Mouse (Mus musculus): ENCODE measurements around the gene Gm28038. TPM values are rescaled to one million over a fixed set of nuclear protein-coding genes. Genes with fewer than 3 reads are reported as not detected.

Gene Gm28038
- polyA plus RNA-seq, 1 experiment = not detected

DNA sequence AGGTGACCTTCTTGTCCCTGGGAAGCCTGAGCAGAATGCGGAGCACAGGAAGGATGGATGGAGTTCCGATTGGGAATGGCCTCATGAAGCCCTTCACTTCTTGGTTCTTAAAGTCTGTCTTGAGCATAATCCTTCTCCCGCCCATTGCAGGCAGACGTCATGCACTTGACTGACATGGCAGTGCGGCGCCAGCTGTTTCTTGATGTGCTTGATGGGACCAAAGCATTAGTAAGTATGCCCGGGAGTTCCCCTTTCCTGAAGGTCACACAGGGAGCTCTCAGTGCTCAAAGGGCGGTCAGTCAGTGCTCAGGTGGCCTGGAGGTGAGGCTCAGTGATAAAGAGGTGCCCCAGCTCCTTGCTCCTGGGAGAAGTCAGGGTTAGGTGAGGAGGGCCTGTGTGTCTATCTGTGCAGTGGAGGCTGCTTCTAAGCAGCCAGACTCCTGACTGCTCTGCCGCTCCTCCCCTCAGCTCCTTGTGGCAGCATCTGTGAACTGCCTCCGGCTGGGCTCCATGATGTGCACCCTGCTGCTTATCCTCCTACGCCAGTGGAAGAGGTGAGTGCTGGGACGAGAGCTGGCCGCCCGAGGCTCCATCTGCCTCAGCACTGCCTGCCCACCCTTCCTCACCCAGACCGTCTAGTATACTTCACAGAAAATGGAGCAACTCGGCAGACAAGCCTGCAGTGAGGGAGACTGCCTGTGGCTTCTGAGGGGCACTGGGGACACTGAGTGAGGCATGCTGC lies 55.5 kb downstream of the Gm28038 start:
- TF ChIP-seq CTCF (IDR thresholded peaks at IDR 0.05; ENCODE audit: control insufficient read depth, insufficient read depth, low read length) = no peak
- TF ChIP-seq POLR2A (IDR thresholded peaks at IDR 0.05; ENCODE audit: borderline replicate concordance, control insufficient read depth, low read depth, low read length) = no peak
- WGBS = 92% methylated on average over 16 of the region's 16 CpGs
- Histone ChIP-seq H3K27ac (ENCODE audit: control insufficient read depth, insufficient read depth, low read depth, low read length, poor library complexity) (no peak overlapping the region), H3K4me1 (ENCODE audit: control insufficient read depth, insufficient read depth, low read length) (no peaks in the 10 kb centered on the region), H3K4me3 (replicated peaks; ENCODE audit: control insufficient read depth, low read depth, low read length) (no peak overlapping the region)

DNA sequence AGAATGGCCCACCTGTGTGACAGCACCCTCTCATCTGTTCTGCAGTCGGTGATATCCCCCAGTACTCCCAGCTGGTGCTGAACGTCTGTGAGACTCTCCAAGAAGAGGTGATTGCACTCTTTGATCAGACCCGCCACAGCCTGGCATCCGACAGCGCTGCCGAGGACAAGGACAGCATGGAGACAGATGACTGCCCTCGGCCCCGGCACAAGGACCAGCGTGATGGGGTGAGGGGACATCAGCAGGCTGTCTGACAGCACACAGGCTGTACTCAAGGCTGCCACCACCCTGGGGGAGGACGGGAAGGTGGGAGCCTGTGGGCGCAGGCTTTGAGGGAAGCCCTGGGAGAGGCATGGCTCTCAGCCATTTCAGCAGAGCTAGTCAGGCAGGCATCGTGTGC lies 56.3 kb downstream of the Gm28038 start:
- WGBS = 89% methylated on average over 12 of the region's 12 CpGs
- H3K4me3 ChIP-seq (replicated peaks; ENCODE audit: control insufficient read depth, low read depth, low read length) = no peak overlapping the region
- H3K4me1 ChIP-seq (ENCODE audit: control insufficient read depth, insufficient read depth, low read length) = no peaks in the 10 kb centered on the region
- TF ChIP-seq POLR2A (IDR thresholded peaks at IDR 0.05; ENCODE audit: borderline replicate concordance, control insufficient read depth, low read depth, low read length) = no peak
- no peak for TF ChIP-seq CTCF (IDR thresholded peaks at IDR 0.05; ENCODE audit: control insufficient read depth, insufficient read depth, low read length)
- no peak overlapping the region for H3K27ac ChIP-seq (ENCODE audit: control insufficient read depth, insufficient read depth, low read depth, low read length, poor library complexity)

DNA sequence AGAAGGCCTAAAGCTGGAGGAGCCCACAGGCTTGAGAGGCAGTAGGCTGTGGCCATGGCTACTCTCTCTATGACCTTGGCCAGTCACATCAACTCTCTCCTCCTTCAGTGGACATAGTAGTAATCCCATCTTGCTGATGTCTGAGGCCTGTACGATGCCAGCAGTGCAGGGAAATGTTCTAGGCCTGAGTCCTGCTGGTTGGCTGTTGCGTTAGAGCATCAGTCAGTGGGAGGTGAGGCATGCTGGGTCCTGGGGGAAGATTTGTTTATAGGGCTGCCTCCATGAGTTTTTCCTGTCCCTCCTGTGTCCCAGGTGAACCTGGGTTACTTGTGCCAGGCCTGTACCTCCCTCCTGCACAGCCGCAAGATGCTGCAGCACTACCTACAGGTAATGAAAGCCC lies 61.2 kb downstream of the Gm28038 start:
- TF ChIP-seq CTCF (IDR thresholded peaks at IDR 0.05; ENCODE audit: control insufficient read depth, insufficient read depth, low read length) (no peak), POLR2A (IDR thresholded peaks at IDR 0.05; ENCODE audit: borderline replicate concordance, control insufficient read depth, low read depth, low read length) (no peak)
- Histone ChIP-seq H3K27ac (ENCODE audit: control insufficient read depth, insufficient read depth, low read depth, low read length, poor library complexity) (no peak overlapping the region), H3K4me1 (ENCODE audit: control insufficient read depth, insufficient read depth, low read length) (no peaks in the 10 kb centered on the region), H3K4me3 (replicated peaks; ENCODE audit: control insufficient read depth, low read depth, low read length) (no peak overlapping the region)
- 92% methylated on average over 3 of the region's 3 CpGs for WGBS

DNA sequence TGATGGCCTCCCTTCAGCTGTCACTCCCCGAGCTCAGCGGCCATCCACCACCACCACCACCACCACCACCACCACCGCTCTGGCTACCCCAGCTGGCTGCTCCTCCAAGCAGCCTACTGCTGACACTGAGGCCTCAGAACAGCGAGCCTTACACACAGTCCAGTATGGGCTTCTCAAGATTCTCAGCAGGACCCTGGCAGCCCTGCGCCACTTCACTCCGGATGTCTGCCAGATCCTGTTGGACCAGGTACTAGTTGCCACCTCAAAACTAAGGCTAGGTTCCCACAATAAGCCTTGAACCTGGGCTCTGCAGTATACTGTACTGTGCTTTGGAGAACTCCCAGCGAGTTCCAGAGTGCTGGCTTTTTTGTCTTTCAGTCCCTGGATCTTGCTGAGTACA lies 61.7 kb downstream of the Gm28038 start:
- Histone ChIP-seq H3K4me3 (replicated peaks; ENCODE audit: control insufficient read depth, low read depth, low read length) (no peak overlapping the region), H3K27ac (ENCODE audit: control insufficient read depth, insufficient read depth, low read depth, low read length, poor library complexity) (no peak overlapping the region), H3K4me1 (ENCODE audit: control insufficient read depth, insufficient read depth, low read length) (no peaks in the 10 kb centered on the region)
- WGBS = 86% methylated on average over 7 of the region's 7 CpGs
- TF ChIP-seq POLR2A (IDR thresholded peaks at IDR 0.05; ENCODE audit: borderline replicate concordance, control insufficient read depth, low read depth, low read length) (no peak), CTCF (IDR thresholded peaks at IDR 0.05; ENCODE audit: control insufficient read depth, insufficient read depth, low read length) (no peak)

DNA sequence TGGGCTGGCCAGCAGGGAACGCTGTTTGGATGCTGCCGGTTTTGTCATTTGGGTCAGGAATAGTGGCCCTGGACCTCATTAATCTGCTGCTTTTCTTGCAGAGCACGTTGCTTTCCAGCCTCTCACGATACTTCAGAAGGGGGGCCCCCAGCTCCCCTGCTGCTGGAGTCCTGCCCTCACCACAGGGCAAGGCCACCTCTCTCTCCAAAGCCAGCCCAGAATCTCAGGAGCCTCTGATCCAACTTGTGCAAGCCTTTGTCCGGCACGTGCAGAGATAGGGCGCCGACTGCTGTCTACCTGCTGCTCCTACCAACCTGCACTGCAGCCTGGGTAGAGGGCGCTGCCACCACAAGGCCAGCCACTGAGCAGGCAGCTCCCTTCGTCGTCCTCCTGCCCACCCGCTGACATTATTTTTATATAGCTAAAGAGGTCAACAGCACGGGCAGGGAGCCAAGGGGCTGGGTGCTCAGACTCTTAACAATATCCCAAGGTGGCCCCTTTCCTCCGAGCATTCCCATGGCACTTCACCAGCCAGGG lies 62.8 kb downstream of the Gm28038 start:
- no peaks in the 10 kb centered on the region for H3K4me1 ChIP-seq (ENCODE audit: control insufficient read depth, insufficient read depth, low read length)
- no peak overlapping the region for H3K4me3 ChIP-seq (replicated peaks; ENCODE audit: control insufficient read depth, low read depth, low read length)
- H3K27ac ChIP-seq (ENCODE audit: control insufficient read depth, insufficient read depth, low read depth, low read length, poor library complexity) = no peak overlapping the region
- 82% methylated on average over 14 of the region's 14 CpGs for WGBS
- TF ChIP-seq POLR2A (IDR thresholded peaks at IDR 0.05; ENCODE audit: borderline replicate concordance, control insufficient read depth, low read depth, low read length) (no peak), CTCF (IDR thresholded peaks at IDR 0.05; ENCODE audit: control insufficient read depth, insufficient read depth, low read length) (no peak)

GRCm38 (mm10) chr2:30345971-30346676 lies 65.3 kb downstream of the Gm28038 start:
- WGBS = 81% methylated on average over 7 of the region's 7 CpGs
- Histone ChIP-seq H3K4me3 (replicated peaks; ENCODE audit: control insufficient read depth, low read depth, low read length) (no peak overlapping the region), H3K27ac (ENCODE audit: control insufficient read depth, insufficient read depth, low read depth, low read length, poor library complexity) (no peak overlapping the region), H3K4me1 (ENCODE audit: control insufficient read depth, insufficient read depth, low read length) (no peaks in the 10 kb centered on the region; the same call in 1 of the 2 replicates)
- TF ChIP-seq POLR2A (IDR thresholded peaks at IDR 0.05; ENCODE audit: borderline replicate concordance, control insufficient read depth, low read depth, low read length) (no peak), CTCF (IDR thresholded peaks at IDR 0.05; ENCODE audit: control insufficient read depth, insufficient read depth, low read length) (no peak)

DNA sequence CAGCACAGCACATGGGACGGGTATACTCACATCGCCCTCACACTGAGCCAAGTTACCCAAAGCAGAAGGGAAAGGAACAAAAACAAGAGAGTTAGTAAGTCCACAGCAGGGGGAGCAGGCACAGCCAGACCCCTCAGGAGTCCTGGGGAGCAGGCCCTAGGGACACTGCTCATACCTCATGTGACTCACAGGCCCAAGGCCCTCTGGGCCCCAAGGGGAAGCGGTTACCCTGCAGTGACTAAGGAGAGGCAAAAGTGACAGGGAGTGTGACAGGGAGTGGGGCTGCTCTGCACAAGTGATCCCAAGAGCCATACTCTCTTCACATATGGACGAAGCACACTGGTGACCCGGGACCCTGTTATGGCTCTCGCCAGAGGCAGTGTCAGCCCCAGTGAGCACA lies 68.4 kb downstream of the Gm28038 start:
- Histone ChIP-seq H3K27ac (ENCODE audit: control insufficient read depth, insufficient read depth, low read depth, low read length, poor library complexity) (no peak overlapping the region), H3K4me3 (replicated peaks; ENCODE audit: control insufficient read depth, low read depth, low read length) (no peak overlapping the region), H3K4me1 (ENCODE audit: control insufficient read depth, insufficient read depth, low read length) (no peaks in the 10 kb centered on the region; the same call in 1 of the 2 replicates)
- 90% methylated on average over 6 of the region's 6 CpGs for WGBS
- TF ChIP-seq POLR2A (IDR thresholded peaks at IDR 0.05; ENCODE audit: borderline replicate concordance, control insufficient read depth, low read depth, low read length) (no peak), CTCF (IDR thresholded peaks at IDR 0.05; ENCODE audit: control insufficient read depth, insufficient read depth, low read length) (no peak)

Other genes starting within 250 kb of the Gm28038 start
- gene Wdr34, start 232.2 kb upstream of the Gm28038 start, polyA plus RNA-seq (2011; ENCODE audit: insufficient read depth, insufficient read length, low replicate concordance, missing spikeins) = 3.6 and 5.7 TPM in 2 replicates
- 140 and 230 TPM in 2 replicates for gene Set, start 223.7 kb upstream of the Gm28038 start, polyA plus RNA-seq (2011; ENCODE audit: insufficient read depth, insufficient read length, low replicate concordance, missing spikeins)
- gene Pkn3, start 203.4 kb upstream of the Gm28038 start, polyA plus RNA-seq (2011; ENCODE audit: insufficient read depth, insufficient read length, low replicate concordance, missing spikeins) = 5.0 and 8.1 TPM in 2 replicates
- 7.0 and 17.4 TPM in 2 replicates for gene Zdhhc12, start 187.4 kb upstream of the Gm28038 start, polyA plus RNA-seq (2011; ENCODE audit: insufficient read depth, insufficient read length, low replicate concordance, missing spikeins)
- gene Zer1, start 156.5 kb upstream of the Gm28038 start, polyA plus RNA-seq (2011; ENCODE audit: insufficient read depth, insufficient read length, low replicate concordance, missing spikeins) = 12.3 and 24.8 TPM in 2 replicates
- gene Tbc1d13, start 147.3 kb upstream of the Gm28038 start, polyA plus RNA-seq (2011; ENCODE audit: insufficient read depth, insufficient read length, low replicate concordance, missing spikeins) = 17.1 and 27.3 TPM in 2 replicates
- gene Endog, start 109.5 kb upstream of the Gm28038 start, polyA plus RNA-seq (2011; ENCODE audit: insufficient read depth, insufficient read length, low replicate concordance, missing spikeins) = 4.6 and 8.6 TPM in 2 replicates
- 11.0 and 24.6 TPM in 2 replicates for gene Spout1, start 102.6 kb upstream of the Gm28038 start, polyA plus RNA-seq (2011; ENCODE audit: insufficient read depth, insufficient read length, low replicate concordance, missing spikeins)
- gene Kyat1, start 75.2 kb upstream of the Gm28038 start, polyA plus RNA-seq (2011; ENCODE audit: insufficient read depth, insufficient read length, low replicate concordance, missing spikeins) = 4.2 and 6.5 TPM in 2 replicates
- gene Lrrc8a, start 43.3 kb upstream of the Gm28038 start, polyA plus RNA-seq (2011; ENCODE audit: insufficient read depth, insufficient read length, low replicate concordance, missing spikeins) = 7.1 and 11.5 TPM in 2 replicates
- gene Gm28035, start 40.5 kb upstream of the Gm28038 start, polyA plus RNA-seq (2011; ENCODE audit: insufficient read depth, insufficient read length, low replicate concordance, missing spikeins) = 2.5 TPM in 1 of 2 replicates, not detected in the other
- gene Phyhd1, start 14.8 kb upstream of the Gm28038 start, polyA plus RNA-seq (2011; ENCODE audit: insufficient read depth, insufficient read length, low replicate concordance, missing spikeins) = 15.4 and 23.0 TPM in 2 replicates
- gene Dolk, start 5.3 kb downstream of the Gm28038 start, polyA plus RNA-seq (2011; ENCODE audit: insufficient read depth, insufficient read length, low replicate concordance, missing spikeins) = 4.6 and 8.1 TPM in 2 replicates
- gene Nup188, start 5.4 kb downstream of the Gm28038 start, polyA plus RNA-seq (2011; ENCODE audit: insufficient read depth, insufficient read length, low replicate concordance, missing spikeins) = 9.5 and 27.3 TPM in 2 replicates
- 27.2 and 50.0 TPM in 2 replicates for gene Sh3glb2, start 78.3 kb downstream of the Gm28038 start, polyA plus RNA-seq (2011; ENCODE audit: insufficient read depth, insufficient read length, low replicate concordance, missing spikeins)
- 7.8 and 8.5 TPM in 2 replicates for gene Miga2, start 83.2 kb downstream of the Gm28038 start, polyA plus RNA-seq (2011; ENCODE audit: insufficient read depth, insufficient read length, low replicate concordance, missing spikeins)
- 30.0 and 40.3 TPM in 2 replicates for gene Dolpp1, start 111.2 kb downstream of the Gm28038 start, polyA plus RNA-seq (2011; ENCODE audit: insufficient read depth, insufficient read length, low replicate concordance, missing spikeins)
- gene Crat, start 134.8 kb downstream of the Gm28038 start, polyA plus RNA-seq (2011; ENCODE audit: insufficient read depth, insufficient read length, low replicate concordance, missing spikeins) = 28.6 and 37.9 TPM in 2 replicates
- 199 and 273 TPM in 2 replicates for gene Ptpa, start 135.0 kb downstream of the Gm28038 start, polyA plus RNA-seq (2011; ENCODE audit: insufficient read depth, insufficient read length, low replicate concordance, missing spikeins)
- gene Ier5l, start 193.2 kb downstream of the Gm28038 start, polyA plus RNA-seq (2011; ENCODE audit: insufficient read depth, insufficient read length, low replicate concordance, missing spikeins) = 0.84 and 1.1 TPM in 2 replicates

Measured in bone marrow, adult 2 months (tissue).